Mouse (Mus musculus) liver, embryonic 14.5 days (tissue): ENCODE measurements around the gene Klhl3.

Source experiments
- CTCF ChIP-seq: IDR thresholded peaks from 2 replicates; pipeline ENCODE4 v1.5.1; 2016; ENCODE audit warnings: antibody characterized with exemption, low read depth, control low read depth
- EP300 ChIP-seq: IDR thresholded peaks from 2 replicates; pipeline ENCODE4 v1.6.1; 2016; ENCODE audit warnings: antibody characterized with exemption, low read depth

DNA sequence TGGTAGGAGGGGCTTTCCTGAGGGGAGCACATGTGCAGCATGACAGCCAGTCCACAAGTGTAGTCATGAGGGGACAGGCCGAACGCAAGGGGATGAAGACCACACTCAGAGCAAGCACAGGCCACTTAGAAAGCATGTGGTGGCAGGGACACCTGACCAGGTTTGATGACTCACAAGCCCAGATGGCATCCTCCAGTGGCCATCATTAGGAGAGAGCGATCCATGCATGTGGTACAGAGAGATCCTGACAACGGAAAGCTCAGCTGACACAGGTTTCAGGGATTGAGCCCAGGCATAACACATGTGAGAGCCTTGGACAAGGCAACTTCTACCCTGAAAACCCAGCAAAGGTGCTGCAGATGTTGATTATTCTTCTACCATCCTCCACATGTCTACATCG is 29.0 kb downstream of the Klhl3 start:
- TF ChIP-seq CTCF (no peak), EP300 (no peak)
